Mouse (Mus musculus): Measurements from ENCODE around the gene Scn5a. TPM values are rescaled to one million over a fixed set of nuclear protein-coding genes. Genes with fewer than 3 reads are reported as not detected.

Scn5a gene
- 0.30 and 0.34 TPM in 2 replicates for polyA plus RNA-seq (2015; fragmentation: Nextera tagmentation; extraction: Ambion mirVana)

DNA sequence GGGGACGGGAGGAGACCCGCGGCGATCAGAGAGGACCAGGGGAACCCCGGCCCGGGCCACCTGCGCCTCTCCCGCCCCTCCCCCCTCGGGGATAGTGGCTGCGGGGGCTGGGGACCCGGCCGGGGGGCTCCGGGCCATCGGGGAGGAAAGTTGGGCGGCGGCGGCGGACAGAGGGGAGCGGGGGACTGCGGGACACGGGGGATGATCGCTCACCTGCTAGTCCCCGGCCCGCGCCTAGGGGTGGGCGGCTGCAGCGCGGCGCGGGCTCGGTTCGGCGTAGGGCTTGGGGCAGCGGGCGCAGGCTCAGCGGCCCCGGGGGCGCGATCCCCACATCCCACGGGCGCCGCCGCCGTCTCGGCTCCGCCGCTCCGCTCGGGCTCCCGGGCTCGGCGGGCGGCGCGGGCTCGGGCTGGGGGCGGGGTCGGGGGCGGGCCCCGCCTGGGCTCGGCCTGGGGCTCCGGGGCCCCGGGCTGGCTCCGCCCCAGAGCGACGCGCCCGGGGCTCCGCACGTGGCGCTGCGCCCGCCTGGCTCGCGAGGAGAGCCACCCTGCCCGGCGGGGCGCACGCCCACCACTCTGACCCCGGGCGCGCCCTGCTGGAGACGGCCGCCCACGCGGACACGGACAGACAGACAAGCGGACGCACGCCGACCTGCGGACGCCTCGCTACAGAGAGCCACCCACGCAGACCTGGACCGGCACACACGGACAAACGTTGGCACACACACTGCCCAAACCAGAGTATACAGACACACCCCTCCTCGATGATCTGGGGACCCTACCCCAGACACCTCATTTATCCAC, at the start of gene Scn5a:
Gene Scn5a (minus strand): TSS at position 381 of the 803 bp plus-strand sequence.
- Histone ChIP-seq H3K9me3 (ENCODE audit: control insufficient read depth) (no peaks in the 10 kb centered on the region), H3K4me3 (ENCODE audit: low read depth, low read length) (peak within 1 kb of the TSS; percentile 55), H3K36me3 (ENCODE audit: control insufficient read depth, insufficient read depth) (no peaks in the 10 kb centered on the region), H3K4me2 (replicated peaks; ENCODE audit: low read depth) (peak within 1 kb of the TSS; percentile 98), H3K27me3 (replicated peaks; ENCODE audit: control insufficient read depth, insufficient read depth, low read length) (peaks cover 52% of the 10 kb centered on the region), H3K9ac (ENCODE audit: low read depth, low read length) (0 out of 2 replicates have a peak within 1 kb of the TSS, but pooled peaks have one; percentile 26), H3K4me1 (replicated peaks; ENCODE audit: control insufficient read depth, insufficient read depth, low read length) (no peaks in the 10 kb centered on the region), H3K27ac (ENCODE audit: low read depth, low read length) (no peak within 1 kb of the TSS)
- under 1% methylated on average over 73 of the region's 99 CpGs for WGBS
- peak; percentile 63 for ATAC-seq
- 0 out of 2 replicates have a peak, but pooled peaks have one; percentile 15 for TF ChIP-seq CTCF (IDR thresholded peaks at IDR 0.05; ENCODE audit: low read depth)

DNA sequence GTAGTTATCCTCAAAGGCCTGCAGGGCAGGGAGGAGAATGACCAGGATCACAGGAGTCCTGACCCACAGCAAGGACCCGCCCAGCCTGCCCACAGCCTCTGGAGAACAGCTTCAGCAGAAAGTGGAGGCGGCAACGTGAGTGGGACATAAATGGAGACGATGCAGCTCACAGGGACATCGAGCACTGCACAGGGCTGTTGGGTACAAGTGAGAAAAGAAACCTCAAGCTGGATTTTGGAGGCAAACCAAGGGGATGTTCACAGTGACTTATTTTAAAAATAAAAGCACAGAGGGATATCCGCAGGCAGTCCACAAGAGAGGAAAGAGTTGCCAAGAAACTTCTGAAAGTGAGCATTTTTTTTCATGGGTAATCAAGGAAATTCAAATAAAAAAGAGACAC, 48.4 kb upstream of the Scn5a start:
- no peak overlapping the region for H3K9ac ChIP-seq (ENCODE audit: low read depth, low read length)
- no peaks in the 10 kb centered on the region for H3K9me3 ChIP-seq (ENCODE audit: control insufficient read depth)
- H3K4me3 ChIP-seq (ENCODE audit: low read depth, low read length), result no peak overlapping the region
- no peaks in the 10 kb centered on the region for H3K36me3 ChIP-seq (ENCODE audit: control insufficient read depth, insufficient read depth)
- no peaks in the 10 kb centered on the region for H3K27me3 ChIP-seq (replicated peaks; ENCODE audit: control insufficient read depth, insufficient read depth, low read length)
- no peak for TF ChIP-seq CTCF (IDR thresholded peaks at IDR 0.05; ENCODE audit: low read depth)
- no peak overlapping the region for H3K4me2 ChIP-seq (replicated peaks; ENCODE audit: low read depth)
- ATAC-seq, result no peak
- H3K27ac ChIP-seq (ENCODE audit: low read depth, low read length), result no peak overlapping the region
- H3K4me1 ChIP-seq (replicated peaks; ENCODE audit: control insufficient read depth, insufficient read depth, low read length), result no peaks in the 10 kb centered on the region
- 79% methylated on average over 6 of the region's 6 CpGs for WGBS

DNA sequence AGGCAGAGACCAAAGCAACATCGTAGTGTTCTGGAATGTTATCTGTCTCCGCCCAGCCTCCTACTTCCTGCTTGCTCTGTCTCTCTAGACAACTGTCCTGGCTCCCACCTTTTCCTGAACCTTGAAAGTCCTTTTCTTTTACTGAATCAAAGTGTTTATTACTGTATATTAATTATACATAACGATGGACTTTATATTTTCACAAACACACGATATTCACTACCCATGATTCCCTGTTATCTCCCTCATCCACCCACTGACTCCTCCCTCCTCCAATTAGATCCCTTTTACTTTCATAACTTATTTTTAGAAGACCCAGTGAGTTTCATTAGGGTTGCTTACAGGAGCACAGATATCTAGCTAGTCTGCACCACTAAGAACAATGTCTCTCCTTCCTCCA, 45.3 kb upstream of the Scn5a start:
- H3K27me3 ChIP-seq (replicated peaks; ENCODE audit: control insufficient read depth, insufficient read depth, low read length), result no peaks in the 10 kb centered on the region

DNA sequence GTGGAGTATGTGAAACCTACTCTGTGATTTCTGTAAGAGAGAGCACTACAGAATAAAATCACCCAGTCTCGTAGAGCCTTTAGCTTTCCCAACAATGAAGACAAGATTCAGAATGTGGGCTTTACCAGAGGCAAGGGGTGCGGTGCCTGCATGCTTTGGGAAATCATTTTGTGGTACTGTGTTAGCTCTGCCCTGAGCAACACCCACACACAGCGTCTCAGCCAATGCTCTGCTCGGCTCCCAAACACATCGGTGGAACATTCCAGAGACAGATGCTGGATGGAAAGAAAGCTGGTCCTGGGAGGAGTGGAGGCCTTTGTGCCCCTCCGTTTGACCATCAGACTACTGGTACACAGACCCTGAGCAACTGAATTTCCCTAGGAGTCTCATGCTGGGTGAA, 36.0 kb upstream of the Scn5a start:
- H3K9me3 ChIP-seq (ENCODE audit: control insufficient read depth), result no peaks in the 10 kb centered on the region
- no peak overlapping the region for H3K27ac ChIP-seq (ENCODE audit: low read depth, low read length)
- no peak overlapping the region for H3K4me3 ChIP-seq (ENCODE audit: low read depth, low read length)
- H3K9ac ChIP-seq (ENCODE audit: low read depth, low read length), result no peak overlapping the region
- WGBS, result 74% methylated on average over 6 of the region's 6 CpGs
- H3K4me2 ChIP-seq (replicated peaks; ENCODE audit: low read depth), result no peak overlapping the region
- no peaks in the 10 kb centered on the region for H3K36me3 ChIP-seq (ENCODE audit: control insufficient read depth, insufficient read depth)
- no peaks in the 10 kb centered on the region for H3K4me1 ChIP-seq (replicated peaks; ENCODE audit: control insufficient read depth, insufficient read depth, low read length)
- ATAC-seq, result no peak
- H3K27me3 ChIP-seq (replicated peaks; ENCODE audit: control insufficient read depth, insufficient read depth, low read length), result no peaks in the 10 kb centered on the region
- no peak for TF ChIP-seq CTCF (IDR thresholded peaks at IDR 0.05; ENCODE audit: low read depth)

More for the DNA sequence above, 45.3 kb upstream of the Scn5a start:
- Histone ChIP-seq H3K9ac (ENCODE audit: low read depth, low read length) (no peak overlapping the region), H3K4me1 (replicated peaks; ENCODE audit: control insufficient read depth, insufficient read depth, low read length) (no peaks in the 10 kb centered on the region), H3K4me2 (replicated peaks; ENCODE audit: low read depth) (no peak overlapping the region), H3K27ac (ENCODE audit: low read depth, low read length) (no peak overlapping the region), H3K9me3 (ENCODE audit: control insufficient read depth) (no peaks in the 10 kb centered on the region), H3K4me3 (ENCODE audit: low read depth, low read length) (no peak overlapping the region), H3K36me3 (ENCODE audit: control insufficient read depth, insufficient read depth) (no peaks in the 10 kb centered on the region)
- TF ChIP-seq CTCF (IDR thresholded peaks at IDR 0.05; ENCODE audit: low read depth), result no peak
- 66% methylated on average over 4 of the region's 4 CpGs for WGBS
- no peak for ATAC-seq

DNA sequence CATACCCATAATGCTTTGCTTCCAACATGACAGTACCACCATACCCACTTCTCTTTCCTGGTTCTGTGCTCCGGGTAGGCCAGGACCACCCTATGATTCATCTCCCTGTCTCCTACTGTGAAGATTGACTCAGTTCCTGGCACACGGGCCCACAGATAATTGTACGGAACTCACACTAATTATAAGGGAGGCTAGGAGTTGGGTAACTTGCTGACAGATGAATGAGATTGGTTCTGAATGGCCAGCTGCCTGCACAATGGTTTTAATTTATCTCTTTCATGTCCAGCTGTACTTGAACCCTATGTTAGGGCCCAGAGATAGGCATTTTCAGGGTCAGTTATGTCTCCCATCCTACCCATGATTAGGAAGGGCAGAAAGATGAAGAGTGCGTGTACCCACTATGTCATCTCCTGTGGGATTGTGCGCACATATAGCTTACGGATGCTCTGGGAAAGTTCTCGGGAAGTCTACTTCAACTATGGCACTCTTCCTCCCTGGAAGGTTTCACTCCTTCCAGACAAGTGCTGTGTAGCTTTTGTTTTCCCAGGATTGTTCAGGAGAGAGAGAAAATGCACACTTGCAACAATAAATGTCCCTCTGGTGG, 31.8 kb upstream of the Scn5a start:
- H3K36me3 ChIP-seq (ENCODE audit: control insufficient read depth, insufficient read depth), result no peaks in the 10 kb centered on the region
- H3K9ac ChIP-seq (ENCODE audit: low read depth, low read length), result no peak overlapping the region
- H3K27ac ChIP-seq (ENCODE audit: low read depth, low read length), result no peak overlapping the region
- no peak for ATAC-seq
- no peak overlapping the region for H3K4me3 ChIP-seq (ENCODE audit: low read depth, low read length)
- H3K27me3 ChIP-seq (replicated peaks; ENCODE audit: control insufficient read depth, insufficient read depth, low read length), result no peaks in the 10 kb centered on the region
- 91% methylated on average over 7 of the region's 7 CpGs for WGBS
- TF ChIP-seq CTCF (IDR thresholded peaks at IDR 0.05; ENCODE audit: low read depth), result no peak
- H3K4me2 ChIP-seq (replicated peaks; ENCODE audit: low read depth), result no peak overlapping the region
- no peaks in the 10 kb centered on the region for H3K4me1 ChIP-seq (replicated peaks; ENCODE audit: control insufficient read depth, insufficient read depth, low read length)
- no peaks in the 10 kb centered on the region for H3K9me3 ChIP-seq (ENCODE audit: control insufficient read depth)

DNA sequence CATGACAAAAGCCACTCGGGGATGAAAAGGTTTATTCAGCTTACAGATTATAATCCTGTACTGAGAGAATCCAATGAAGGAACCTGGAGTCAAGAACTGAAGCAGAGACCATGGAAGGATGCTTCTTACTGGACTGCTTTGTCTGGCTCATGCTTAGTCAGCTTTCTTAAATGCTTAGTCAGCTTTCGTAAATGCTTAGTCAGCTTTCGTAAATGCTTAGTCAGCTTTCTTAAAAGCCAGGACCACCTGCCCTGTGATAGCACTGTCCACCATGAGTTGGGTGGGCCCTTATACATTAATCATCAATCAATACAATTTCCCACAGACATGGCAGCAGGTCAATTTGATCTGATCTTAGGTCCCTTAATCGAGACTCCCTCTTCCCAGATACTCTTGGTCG, 28.1 kb upstream of the Scn5a start:
- no peaks in the 10 kb centered on the region for H3K4me1 ChIP-seq (replicated peaks; ENCODE audit: control insufficient read depth, insufficient read depth, low read length)
- WGBS, result 90% methylated on average over 5 of the region's 5 CpGs
- H3K36me3 ChIP-seq (ENCODE audit: control insufficient read depth, insufficient read depth), result no peaks in the 10 kb centered on the region
- H3K27ac ChIP-seq (ENCODE audit: low read depth, low read length), result no peak overlapping the region
- no peak overlapping the region for H3K4me3 ChIP-seq (ENCODE audit: low read depth, low read length)
- ATAC-seq, result no peak
- TF ChIP-seq CTCF (IDR thresholded peaks at IDR 0.05; ENCODE audit: low read depth), result no peak
- H3K4me2 ChIP-seq (replicated peaks; ENCODE audit: low read depth), result no peak overlapping the region
- no peaks in the 10 kb centered on the region for H3K27me3 ChIP-seq (replicated peaks; ENCODE audit: control insufficient read depth, insufficient read depth, low read length)
- H3K9me3 ChIP-seq (ENCODE audit: control insufficient read depth), result no peaks in the 10 kb centered on the region
- no peak overlapping the region for H3K9ac ChIP-seq (ENCODE audit: low read depth, low read length)

All from intestine, postnatal 0 days (tissue).